Mouse (Mus musculus) B cell, adult (primary cell): ENCODE measurements around the gene Akap2. TPM values are rescaled to one million over a fixed set of nuclear protein-coding genes. Genes with fewer than 3 reads are reported as not detected.

Experiments
- total RNA-seq: library from RNA; stranded (reverse); gene quantifications from 4 replicates; pipeline ENCODE4 v1.2.4, GENCODE M21; 2023; ENCODE audit not compliant: inconsistent age

The Akap2 gene
- 38.4 to 57.0 TPM (median 50.0 TPM) in 4 replicates for total RNA-seq

GRCm38 (mm10) chr4:57717354-57717753 lies at the start of gene Akap2:
Gene Akap2 (plus strand): TSS chr4:57717657.

GRCm38 (mm10) chr4:57916201-57916661 lies 198.8 kb downstream of the Akap2 start, which contains the start of gene D630039A03Rik:
Gene D630039A03Rik (minus strand): TSS chr4:57916297.

Other genes with a start within 250 kb of the Akap2 start
- 6.5 to 10.1 TPM (median 8.1 TPM) in 4 replicates for gene Pakap, start 149.5 kb upstream of the Akap2 start, total RNA-seq
- gene D630039A03Rik, start 198.6 kb downstream of the Akap2 start, total RNA-seq = not detected in 4 replicates
- gene Txn1, start 238.8 kb downstream of the Akap2 start, total RNA-seq = 50.6 to 66.3 TPM (median 57.9 TPM) in 4 replicates